Mouse (Mus musculus) heart, embryonic 14.5 days (tissue): ENCODE measurements around the gene Col6a4. TPM values are rescaled to one million over a fixed set of nuclear protein-coding genes. Genes with fewer than 3 reads are reported as not detected.

Experiments used
- ATAC-seq: fragments of 200-750 bp; cut with Nextera tagmentation; 2 replicates; pipeline ENCODE4 v1.8.0; 2017; ENCODE audit warnings: low read depth, moderate TSS enrichment; ENCODE audit not compliant: insufficient number of reproducible peaks, insufficient read depth, low FRiP score
- H3K27ac ChIP-seq, 2 experiments: fragments of 200-500 bp in 1 of 2; fragments of 300-500 bp in 1 of 2; sonication (generic) in 1 of 2; replicated peaks in 1 of 2; 2 replicates each; pipeline ENCODE4 v1.5.1; 2012 to 2014; ENCODE audit warnings: low read depth in 2 of 2, low read length in 2 of 2, control low read depth in 1 of 2, mild to moderate bottlenecking in 1 of 2, mixed read lengths in 1 of 2; ENCODE audit not compliant: control insufficient read depth in 1 of 2, insufficient read depth in 1 of 2
- H3K27me3 ChIP-seq: fragments of 300-500 bp; sonication (generic); 2 replicates; pipeline ENCODE4 v1.6.1; 2014; ENCODE audit warnings: mild to moderate bottlenecking, low read length, control low read depth; ENCODE audit not compliant: control insufficient read depth, insufficient read depth
- H3K36me3 ChIP-seq: fragments of 300-500 bp; sonication (generic); 2 replicates; pipeline ENCODE4 v1.6.1; 2014; ENCODE audit warnings: mild to moderate bottlenecking, control low read depth, low read length, mixed read lengths; ENCODE audit not compliant: control insufficient read depth, insufficient read depth
- H3K4me1 ChIP-seq, 2 experiments: fragments of 200-500 bp in 1 of 2; fragments of 300-500 bp in 1 of 2; sonication (generic) in 1 of 2; 2 replicates each; pipeline ENCODE4 v1.6.1; 2012 to 2014; ENCODE audit warnings: low read length in 2 of 2, control low read depth in 1 of 2, mixed read lengths in 1 of 2; ENCODE audit not compliant: control insufficient read depth in 2 of 2, insufficient read depth in 2 of 2
- H3K4me2 ChIP-seq: fragments of 300-500 bp; sonication (generic); 2 replicates; pipeline ENCODE4 v1.6.1; 2014; ENCODE audit warnings: mild to moderate bottlenecking, low read length
- H3K4me3 ChIP-seq, 2 experiments: fragments of 200-500 bp in 1 of 2; fragments of 300-500 bp in 1 of 2; sonication (generic) in 1 of 2; 2 replicates each; pipeline ENCODE4 v1.5.1; 2012 to 2014; ENCODE audit warnings: low read length in 2 of 2, mild to moderate bottlenecking in 2 of 2, control low read depth in 1 of 2, low read depth in 1 of 2, moderate library complexity in 1 of 2; ENCODE audit not compliant: control insufficient read depth in 1 of 2, insufficient read depth in 1 of 2
- H3K9ac ChIP-seq: fragments of 300-500 bp; sonication (generic); 2 replicates; pipeline ENCODE4 v1.6.1; 2014; ENCODE audit warnings: mild to moderate bottlenecking, low read length
- H3K9me3 ChIP-seq: fragments of 300-500 bp; sonication (generic); 2 replicates; pipeline ENCODE4 v1.6.1; 2016; ENCODE audit warnings: low read length, control low read depth; ENCODE audit not compliant: control insufficient read depth
- WGBS: fragments of 180-500 bp; shearing (Covaris S2); extraction: QIAGEN DNeasy Blood & Tissue Kit; methylation state at CpG from one replicate; pipeline ENCODE4 v1.1.7; 2014; 5-methylcytosine and 5-hydroxymethylcytosine counted together
- polyA plus RNA-seq: library from polyadenylated mRNA; unstranded; fragments of >200 nt; fragmentation: Nextera tagmentation; extraction: Ambion mirVana; gene quantifications from 2 replicates; pipeline ENCODE4 v1.2.1, GENCODE M21; 2014

The Col6a4 gene
- polyA plus RNA-seq, 1 experiment from 2014 or later = not detected

- Histone ChIP-seq H3K4me3 (no peak overlapping the region), H3K9ac (no peak overlapping the region), H3K36me3 (no peaks in the 10 kb centered on the region), H3K27me3 (no peaks in the 10 kb centered on the region), H3K4me2 (no peak overlapping the region), H3K4me1 (no peaks in the 10 kb centered on the region), H3K27ac (no peak overlapping the region), H3K9me3 (no peaks in the 10 kb centered on the region)
- 36% methylated on average over 2 of the region's 2 CpGs for WGBS
- ATAC-seq = no peak
Observed at GRCm38 (mm10) chr9:106126786-106127251, 30.2 kb upstream of the Col6a4 start.

GRCm38 (mm10) chr9:106123599-106123998 lies 27.0 kb upstream of the Col6a4 start:
- 39% methylated on average over 4 of the region's 4 CpGs for WGBS
- H3K4me2 ChIP-seq = no peak overlapping the region
- no peak for ATAC-seq

GRCm38 (mm10) chr9:106119075-106119474 lies 22.5 kb upstream of the Col6a4 start:
- 73% methylated on average over 9 of the region's 9 CpGs for WGBS
- Histone ChIP-seq H3K4me1 (no peaks in the 10 kb centered on the region), H3K27me3 (no peaks in the 10 kb centered on the region), H3K27ac (no peak overlapping the region), H3K36me3 (no peaks in the 10 kb centered on the region), H3K9me3 (no peaks in the 10 kb centered on the region), H3K9ac (no peak overlapping the region), H3K4me3 (no peak overlapping the region), H3K4me2 (no peak overlapping the region)
- no peak for ATAC-seq

More at GRCm38 (mm10) chr9:106123599-106123998, 27.0 kb upstream of the Col6a4 start:
- Histone ChIP-seq H3K36me3 (no peaks in the 10 kb centered on the region), H3K27ac (no peak overlapping the region), H3K9me3 (no peaks in the 10 kb centered on the region), H3K9ac (no peak overlapping the region), H3K4me1 (no peaks in the 10 kb centered on the region), H3K27me3 (no peaks in the 10 kb centered on the region), H3K4me3 (no peak overlapping the region)

- Histone ChIP-seq H3K4me1 (no peaks in the 10 kb centered on the region), H3K9me3 (no peaks in the 10 kb centered on the region), H3K4me2 (no peak overlapping the region), H3K9ac (no peak overlapping the region), H3K4me3 (no peak overlapping the region), H3K27me3 (no peaks in the 10 kb centered on the region), H3K36me3 (no peaks in the 10 kb centered on the region), H3K27ac (no peak overlapping the region)
- 36% methylated on average over 13 of the region's 13 CpGs for WGBS
- no peak for ATAC-seq
Observed at GRCm38 (mm10) chr9:106115801-106116424, 19.3 kb upstream of the Col6a4 start.

GRCm38 (mm10) chr9:106112770-106113423 lies 16.3 kb upstream of the Col6a4 start:
- Histone ChIP-seq H3K9me3 (0 out of 2 replicates have a peak, but pooled peaks cover 3% of the 10 kb centered on the region), H3K27ac (no peak overlapping the region), H3K27me3 (no peaks in the 10 kb centered on the region), H3K4me3 (no peak overlapping the region), H3K4me2 (no peak overlapping the region), H3K4me1 (no peaks in the 10 kb centered on the region), H3K9ac (no peak overlapping the region), H3K36me3 (no peaks in the 10 kb centered on the region)
- no peak for ATAC-seq
- 27% methylated on average over 10 of the region's 10 CpGs for WGBS

GRCm38 (mm10) chr9:106106241-106106640 lies 9.7 kb upstream of the Col6a4 start:
- 0 out of 2 replicates have a peak, but pooled peaks cover 3% of the 10 kb centered on the region for H3K9me3 ChIP-seq
- no peaks in the 10 kb centered on the region for H3K4me1 ChIP-seq
- H3K27me3 ChIP-seq = no peaks in the 10 kb centered on the region
- no peak overlapping the region for H3K9ac ChIP-seq
- H3K4me3 ChIP-seq = no peak overlapping the region
- no peaks in the 10 kb centered on the region for H3K36me3 ChIP-seq
- WGBS = 71% methylated on average over 9 of the region's 9 CpGs
- H3K4me2 ChIP-seq = no peak overlapping the region
- H3K27ac ChIP-seq = no peak overlapping the region
- no peak for ATAC-seq

GRCm38 (mm10) chr9:106104401-106104800 lies 7.8 kb upstream of the Col6a4 start:
- Histone ChIP-seq H3K4me2 (no peak overlapping the region), H3K4me3 (no peak overlapping the region), H3K9ac (no peak overlapping the region), H3K9me3 (no peaks in the 10 kb centered on the region), H3K36me3 (no peaks in the 10 kb centered on the region), H3K27ac (no peak overlapping the region), H3K27me3 (0 out of 2 replicates have a peak, but pooled peaks cover 5% of the 10 kb centered on the region), H3K4me1 (no peaks in the 10 kb centered on the region; a peak in 1 of 4 replicates)
- 86% methylated on average over 7 of the region's 7 CpGs for WGBS
- ATAC-seq = no peak
